Mouse (Mus musculus): ENCODE results near the gene Gm10471. TPM values are rescaled to one million over a fixed set of nuclear protein-coding genes. Genes with fewer than 3 reads are reported as not detected.
"Not testable (repeated sequence)": the region's sequence is repeated elsewhere in the genome, so short reads cannot be mapped to it uniquely, and the experiment has no call there.

Gene Gm10471
- polyA plus RNA-seq (2016; fragmentation: Nextera tagmentation; extraction: Ambion mirVana), result not detected in 2 replicates

- not testable (repeated sequence) for H3K27ac ChIP-seq; H3K4me3 ChIP-seq; H3K36me3 ChIP-seq; H3K4me1 ChIP-seq; H3K27me3 ChIP-seq (ENCODE audit: low read depth, poor library complexity, severe bottlenecking); DNase-seq (ENCODE audit: low spot score); H3K9me3 ChIP-seq (replicated peaks)
- 87% methylated on average over 1 of the region's 1 CpGs for WGBS
Observed at GRCm38 (mm10) chr5:26089191-26089590, at the start of gene Gm10471. Gene Gm10471 (minus strand): TSS chr5:26089291.

GRCm38 (mm10) chr5:26121321-26121720 is 32.2 kb upstream of the Gm10471 start, which contains the start of gene Gm10220:
Gene Gm10220 (minus strand): TSS chr5:26121421.
- WGBS, result no CpG with 5 or more reads among the region's 3 CpGs
- H3K4me3 ChIP-seq; H3K27me3 ChIP-seq (ENCODE audit: low read depth, poor library complexity, severe bottlenecking); H3K4me1 ChIP-seq; H3K36me3 ChIP-seq; DNase-seq (ENCODE audit: low spot score); H3K27ac ChIP-seq; H3K9me3 ChIP-seq (replicated peaks): not testable (repeated sequence)

DNA sequence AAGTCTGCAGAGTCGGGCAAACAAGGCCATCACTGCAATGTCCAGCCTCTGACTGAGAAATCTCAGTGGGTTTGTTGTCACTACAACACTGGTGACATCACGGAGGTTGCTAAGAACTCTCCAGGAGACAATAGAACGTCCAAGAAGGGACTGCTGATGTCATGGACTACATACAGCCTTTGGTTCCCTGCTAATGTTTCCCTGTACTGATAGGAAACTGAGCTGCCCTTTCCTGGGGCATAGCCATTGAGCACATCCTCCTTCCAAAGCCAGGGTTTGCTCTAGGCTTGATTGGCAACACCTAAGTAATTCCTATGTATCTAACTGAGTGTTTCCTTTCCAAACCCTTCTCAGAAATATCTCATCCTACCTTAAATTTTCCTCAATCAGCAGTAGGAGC is 16.2 kb upstream of the Gm10471 start, which contains the start of gene 5031410I06Rik:
Gene 5031410I06Rik, minus strand, starts transcription at position 101 of the 400 bp plus-strand sequence.
- H3K27ac ChIP-seq; DNase-seq (ENCODE audit: low spot score); H3K9me3 ChIP-seq (replicated peaks); H3K4me3 ChIP-seq; H3K27me3 ChIP-seq (ENCODE audit: low read depth, poor library complexity, severe bottlenecking); H3K4me1 ChIP-seq; H3K36me3 ChIP-seq: not testable (repeated sequence)
- WGBS, result no CpG with 5 or more reads among the region's 3 CpGs

GRCm38 (mm10) chr5:26079023-26079422 is 10.1 kb downstream of the Gm10471 start:
- not testable (repeated sequence) for H3K4me3 ChIP-seq; H3K36me3 ChIP-seq; H3K27me3 ChIP-seq (ENCODE audit: low read depth, poor library complexity, severe bottlenecking); H3K9me3 ChIP-seq (replicated peaks); H3K4me1 ChIP-seq; H3K27ac ChIP-seq
- peak; percentile 26 for DNase-seq (ENCODE audit: low spot score)

- no peak overlapping the region for H3K4me3 ChIP-seq
- no peaks in the 10 kb centered on the region for H3K4me1 ChIP-seq
- H3K27me3 ChIP-seq (ENCODE audit: low read depth, poor library complexity, severe bottlenecking), result no peaks in the 10 kb centered on the region
- H3K36me3 ChIP-seq, result no peaks in the 10 kb centered on the region
- 89% methylated on average over 24 of the region's 24 CpGs for WGBS
- H3K27ac ChIP-seq, result no peak overlapping the region
- no peak for DNase-seq (ENCODE audit: low spot score)
- H3K9me3 ChIP-seq (replicated peaks), result peaks cover 2% of the 10 kb centered on the region; the same call in 1 of the 2 replicates
Observed at GRCm38 (mm10) chr5:26070716-26071115, 18.4 kb downstream of the Gm10471 start.

DNA sequence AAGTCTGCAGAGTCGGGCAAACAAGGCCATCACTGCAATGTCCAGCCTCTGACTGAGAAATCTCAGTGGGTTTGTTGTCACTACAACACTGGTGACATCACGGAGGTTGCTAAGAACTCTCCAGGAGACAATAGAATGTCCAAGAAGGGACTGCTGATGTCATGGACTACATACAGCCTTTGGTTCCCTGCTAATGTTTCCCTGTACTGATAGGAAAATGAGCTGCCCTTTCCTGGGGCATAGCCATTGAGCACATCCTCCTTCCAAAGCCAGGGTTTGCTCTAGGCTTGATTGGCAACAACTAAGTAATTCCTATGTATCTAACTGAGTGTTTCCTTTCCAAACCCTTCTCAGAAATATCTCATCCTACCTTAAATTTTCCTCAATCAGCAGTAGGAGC is 30.6 kb downstream of the Gm10471 start, which contains the start of gene Gm7347:
Gene Gm7347, minus strand, starts transcription at position 101 of the 400 bp plus-strand sequence.
- WGBS, result no CpG with 5 or more reads among the region's 2 CpGs
- H3K9me3 ChIP-seq (replicated peaks), result not testable (repeated sequence)

GRCm38 (mm10) chr5:26039458-26039857 is 49.6 kb downstream of the Gm10471 start, which contains the start of gene Speer4a:
Gene Speer4a (minus strand): TSS chr5:26039558.
- WGBS, result 81% methylated on average over 2 of the region's 2 CpGs

More for the DNA sequence above, 30.6 kb downstream of the Gm10471 start, which contains the start of gene Gm7347:
- H3K4me3 ChIP-seq; H3K36me3 ChIP-seq; H3K27ac ChIP-seq; H3K27me3 ChIP-seq (ENCODE audit: low read depth, poor library complexity, severe bottlenecking); H3K4me1 ChIP-seq; DNase-seq (ENCODE audit: low spot score): not testable (repeated sequence)

More at GRCm38 (mm10) chr5:26039458-26039857, 49.6 kb downstream of the Gm10471 start, which contains the start of gene Speer4a:
- not testable (repeated sequence) for H3K27me3 ChIP-seq (ENCODE audit: low read depth, poor library complexity, severe bottlenecking); H3K27ac ChIP-seq; H3K4me3 ChIP-seq; DNase-seq (ENCODE audit: low spot score); H3K9me3 ChIP-seq (replicated peaks); H3K36me3 ChIP-seq; H3K4me1 ChIP-seq

Other genes with a start within 250 kb of the Gm10471 start
- gene Gm21663, start 146.9 kb downstream of the Gm10471 start, polyA plus RNA-seq (2016; fragmentation: Nextera tagmentation; extraction: Ambion mirVana), result not detected in 2 replicates
- gene Gm21671, start 134.9 kb downstream of the Gm10471 start, polyA plus RNA-seq (2016; fragmentation: Nextera tagmentation; extraction: Ambion mirVana), result not detected in 2 replicates
- gene Gm21680, start 116.6 kb downstream of the Gm10471 start, polyA plus RNA-seq (2016; fragmentation: Nextera tagmentation; extraction: Ambion mirVana), result not detected in 2 replicates
- gene Gm21698, start 100.6 kb downstream of the Gm10471 start, polyA plus RNA-seq (2016; fragmentation: Nextera tagmentation; extraction: Ambion mirVana), result not detected in 2 replicates
- not detected in 2 replicates for gene Gm1979, start 84.5 kb downstream of the Gm10471 start, polyA plus RNA-seq (2016; fragmentation: Nextera tagmentation; extraction: Ambion mirVana)
- not detected in 2 replicates for gene Gm5862, start 66.4 kb downstream of the Gm10471 start, polyA plus RNA-seq (2016; fragmentation: Nextera tagmentation; extraction: Ambion mirVana)
- not detected in 2 replicates for gene Speer4a, start 49.7 kb downstream of the Gm10471 start, polyA plus RNA-seq (2016; fragmentation: Nextera tagmentation; extraction: Ambion mirVana)
- gene Gm7347, start 30.7 kb downstream of the Gm10471 start, polyA plus RNA-seq (2016; fragmentation: Nextera tagmentation; extraction: Ambion mirVana), result not detected in 2 replicates
- gene 5031410I06Rik, start 16.1 kb upstream of the Gm10471 start, polyA plus RNA-seq (2016; fragmentation: Nextera tagmentation; extraction: Ambion mirVana), result not detected in 2 replicates
- gene Gm10220, start 32.1 kb upstream of the Gm10471 start, polyA plus RNA-seq (2016; fragmentation: Nextera tagmentation; extraction: Ambion mirVana), result not detected in 2 replicates
- not detected in 2 replicates for gene Gm7361, start 168.4 kb upstream of the Gm10471 start, polyA plus RNA-seq (2016; fragmentation: Nextera tagmentation; extraction: Ambion mirVana)